Mouse (Mus musculus): ENCODE results near the gene Gm13272.
"Not testable (repeated sequence)": the region's sequence is repeated elsewhere in the genome, so short reads cannot be mapped to it uniquely, and the experiment has no call there.

The Gm13272 gene

GRCm38 (mm10) chr4:88779550-88779949 lies at the start of gene Gm13272:
Gm13272 (plus strand) TSS chr4:88779850.
- DNase-seq (ENCODE audit: low spot score in 2 of 2) = not testable (repeated sequence)

DNA sequence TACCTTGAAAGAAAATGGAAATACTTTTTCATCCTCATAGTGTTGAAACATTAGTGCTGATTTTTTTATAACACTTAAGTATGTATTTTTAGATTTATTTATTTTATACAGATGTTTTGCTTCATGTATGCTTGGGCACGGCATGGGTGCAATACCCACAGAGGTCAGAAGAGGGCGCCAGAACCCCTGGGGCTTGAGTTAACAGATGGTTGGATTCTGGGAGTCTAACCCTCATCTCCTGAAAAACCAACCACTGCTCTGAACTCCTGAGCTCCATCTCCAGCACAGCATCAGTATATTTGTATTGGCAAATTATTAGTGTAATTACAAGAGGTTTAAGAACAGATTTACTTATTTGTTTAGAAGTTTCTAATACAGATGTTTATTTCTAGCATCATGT lies 41.2 kb upstream of the Gm13272 start:
- DNase-seq (ENCODE audit: low spot score in 2 of 2) = peak; percentile 43 to 60

DNA sequence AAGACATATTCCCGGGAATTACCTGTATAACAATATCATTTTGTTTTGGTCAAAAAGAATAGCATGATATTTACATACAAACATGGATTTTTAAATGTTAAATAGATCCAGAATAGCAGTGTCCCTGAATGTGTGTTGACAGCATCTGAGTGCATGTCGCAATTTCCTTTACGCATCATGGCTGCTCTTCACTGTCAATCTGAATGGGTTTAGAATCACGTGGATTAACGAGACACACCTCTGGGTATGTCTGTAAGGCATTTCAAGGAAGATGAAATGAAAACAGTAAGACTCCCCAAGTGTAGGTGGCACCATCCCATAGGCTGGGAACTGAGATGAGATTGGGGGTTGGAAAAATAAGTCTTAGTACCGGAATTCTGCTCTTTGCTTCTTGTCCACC lies 40.6 kb upstream of the Gm13272 start:
- DNase-seq (ENCODE audit: low spot score in 2 of 2) = no peak

- DNase-seq (ENCODE audit: low spot score in 2 of 2) = no peak
Observed at GRCm38 (mm10) chr4:88741426-88741825, 38.2 kb upstream of the Gm13272 start.

GRCm38 (mm10) chr4:88742771-88743371 lies 36.8 kb upstream of the Gm13272 start:
- no peak for DNase-seq (ENCODE audit: low spot score in 2 of 2)

DNA sequence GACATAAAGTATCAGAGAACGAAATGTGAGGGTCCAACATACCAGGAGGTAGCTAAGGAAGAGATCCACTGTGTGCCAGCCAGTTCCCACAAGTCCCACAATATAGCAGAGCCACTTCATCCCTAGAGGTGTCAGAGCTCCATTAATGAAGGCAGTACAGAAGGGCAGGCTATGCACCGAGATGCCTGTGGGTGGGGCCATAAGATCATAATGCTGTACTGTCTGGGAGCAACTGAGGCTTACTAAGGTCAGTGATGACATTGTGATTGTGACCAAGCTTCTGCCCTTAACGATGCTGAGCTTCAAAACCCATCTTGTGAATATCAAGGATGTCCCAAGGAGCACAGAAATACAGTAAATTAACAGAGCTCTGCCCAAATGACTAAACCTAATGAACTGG lies 35.4 kb upstream of the Gm13272 start:
- no peak for DNase-seq (ENCODE audit: low spot score in 2 of 2)

DNA sequence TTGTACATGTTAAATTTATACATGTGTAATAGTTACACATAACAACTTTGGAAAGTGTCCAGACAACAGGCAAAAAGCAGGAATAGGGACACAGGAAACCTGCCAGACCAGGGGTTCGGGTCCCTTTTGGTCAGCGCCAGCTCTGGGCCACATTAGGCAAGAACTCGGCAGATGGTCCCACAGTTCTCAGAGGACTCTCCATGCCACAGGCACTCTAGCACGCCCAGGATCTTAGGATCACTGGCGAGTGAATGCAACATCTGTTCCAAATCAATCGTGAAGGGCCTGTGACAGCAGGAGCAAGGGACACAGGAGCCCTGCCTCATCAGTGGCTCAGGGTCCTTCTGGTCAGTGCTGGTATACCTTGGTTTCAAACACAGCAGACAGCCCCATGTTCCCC lies 29.7 kb upstream of the Gm13272 start:
- no peak for DNase-seq (ENCODE audit: low spot score in 2 of 2)

DNA sequence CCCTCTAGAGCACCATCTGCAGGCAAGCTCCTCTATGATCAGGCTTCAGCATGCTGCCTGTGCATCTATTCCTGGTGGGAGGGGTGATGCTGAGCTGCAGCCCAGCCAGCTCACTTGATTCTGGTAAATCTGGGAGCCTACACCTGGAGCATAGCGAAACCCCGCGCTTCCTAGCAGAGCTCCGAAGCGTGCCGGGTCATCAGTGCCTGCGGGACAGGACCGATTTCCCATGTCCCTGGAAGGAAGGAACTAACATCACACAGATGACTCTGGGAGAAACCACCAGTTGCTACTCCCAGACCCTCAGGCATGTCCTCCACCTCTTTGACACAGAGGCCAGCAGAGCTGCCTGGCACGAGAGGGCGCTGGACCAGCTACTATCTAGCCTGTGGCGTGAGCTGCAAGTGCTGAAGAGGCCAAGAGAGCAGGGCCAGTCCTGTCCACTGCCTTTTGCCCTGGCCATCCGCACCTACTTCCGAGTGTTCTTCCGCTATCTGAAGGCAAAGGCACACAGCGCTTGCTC lies 24.8 kb upstream of the Gm13272 start, which contains the start of gene Gm13271:
TSS of gene Gm13271 (plus strand) at position 51 of the 523 bp plus-strand sequence.
- peak; percentile 62 to 66 for DNase-seq (ENCODE audit: low spot score in 2 of 2)

GRCm38 (mm10) chr4:88756581-88757513 lies 22.8 kb upstream of the Gm13272 start:
- not testable (repeated sequence) for DNase-seq (ENCODE audit: low spot score in 2 of 2)

GRCm38 (mm10) chr4:88757628-88758031 lies 22.0 kb upstream of the Gm13272 start:
- peak; percentile 74 to 75 for DNase-seq (ENCODE audit: low spot score in 2 of 2)

DNA sequence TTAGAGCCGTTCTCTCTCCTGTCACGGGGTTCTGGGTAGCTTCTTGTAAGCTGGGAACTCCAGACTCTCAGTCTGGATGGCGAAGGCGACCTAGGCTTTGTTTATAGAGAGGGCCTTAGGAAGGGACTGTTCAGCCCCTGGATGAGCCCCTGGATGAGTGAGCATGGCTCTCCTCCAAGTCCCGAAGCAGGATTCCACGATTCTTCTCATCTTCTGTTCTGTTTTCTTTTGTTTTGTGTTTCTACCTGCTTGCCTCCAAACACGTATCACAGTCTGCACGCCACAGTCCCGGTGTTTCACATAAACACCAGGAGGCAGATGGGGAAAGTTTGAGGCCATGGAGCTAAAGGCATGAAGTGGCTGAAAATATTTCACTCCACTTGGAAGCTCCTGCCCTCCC lies 20.9 kb upstream of the Gm13272 start:
- not testable (repeated sequence) for DNase-seq (ENCODE audit: low spot score in 2 of 2)

- not testable (repeated sequence) for DNase-seq (ENCODE audit: low spot score in 2 of 2)
Observed at GRCm38 (mm10) chr4:88759610-88760268, 19.9 kb upstream of the Gm13272 start, which contains the start of gene Gm13283. Gm13283 (plus strand) TSS chr4:88760119.

DNA sequence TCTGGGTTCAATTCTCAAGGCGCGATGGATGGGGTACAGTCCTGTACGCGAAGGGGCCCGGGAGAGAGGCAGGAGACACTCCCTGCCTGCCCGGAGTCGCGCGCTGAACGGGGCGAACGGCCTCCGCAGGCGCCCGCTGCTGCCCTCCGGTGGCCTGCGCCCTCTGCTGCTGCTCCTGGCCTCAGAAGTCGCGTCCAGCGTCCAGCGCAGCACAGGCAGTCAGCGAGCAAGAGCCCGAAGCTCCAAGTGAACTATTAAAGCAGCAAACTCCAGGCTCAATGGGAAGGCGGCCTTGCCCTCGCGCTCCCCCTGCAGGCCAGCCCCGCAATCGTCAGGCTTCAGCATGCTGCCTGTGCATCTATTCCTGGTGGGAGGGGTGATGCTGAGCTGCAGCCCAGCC lies 19.2 kb upstream of the Gm13272 start:
- DNase-seq (ENCODE audit: low spot score in 2 of 2) = peak in 1 of 2 experiments; percentile 27

GRCm38 (mm10) chr4:88761776-88762175 lies 17.9 kb upstream of the Gm13272 start:
- DNase-seq (ENCODE audit: low spot score in 2 of 2) = peak; percentile 59 to 61

- not testable (repeated sequence) for DNase-seq (ENCODE audit: low spot score in 2 of 2)
Observed at GRCm38 (mm10) chr4:88762341-88762740, 17.3 kb upstream of the Gm13272 start.

DNA sequence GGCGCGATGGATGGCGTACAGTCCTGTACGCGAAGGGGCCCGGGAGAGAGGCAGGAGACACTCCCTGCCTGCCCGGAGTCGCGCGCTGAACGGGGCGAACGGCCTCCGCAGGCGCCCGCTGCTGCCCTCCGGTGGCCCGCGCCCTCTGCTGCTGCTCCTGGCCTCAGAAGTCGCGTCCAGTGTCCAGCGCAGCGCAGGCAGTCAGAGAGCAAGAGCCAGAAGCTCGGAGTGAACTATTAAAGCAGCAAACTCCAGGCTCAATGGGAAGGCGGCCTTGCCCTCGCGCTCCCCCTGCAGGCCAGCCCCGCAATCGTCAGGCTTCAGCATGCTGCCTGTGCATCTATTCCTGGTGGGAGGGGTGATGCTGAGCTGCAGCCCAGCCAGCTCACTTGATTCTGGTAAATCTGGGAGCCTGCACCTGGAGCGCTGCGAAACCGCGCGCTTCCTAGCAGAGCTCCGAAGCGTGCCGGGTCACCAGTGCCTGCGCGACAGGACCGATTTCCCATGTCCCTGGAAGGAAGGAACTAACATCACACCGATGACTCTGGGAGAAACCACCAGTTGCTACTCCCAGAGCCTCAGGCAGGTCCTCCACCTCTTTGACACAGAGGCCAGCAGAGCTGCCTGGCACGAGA lies 16.1 kb upstream of the Gm13272 start:
- not testable (repeated sequence) for DNase-seq (ENCODE audit: low spot score in 2 of 2)

GRCm38 (mm10) chr4:88773534-88773933 lies 6.1 kb upstream of the Gm13272 start, which contains the start of gene Gm13290:
Gm13290 (plus strand) TSS chr4:88773834.
- not testable (repeated sequence) for DNase-seq (ENCODE audit: low spot score in 2 of 2)

GRCm38 (mm10) chr4:88776622-88777021 lies 3.0 kb upstream of the Gm13272 start, which contains the start of gene Gm13289:
Gm13289 (plus strand) TSS chr4:88776922.
- DNase-seq (ENCODE audit: low spot score in 2 of 2) = not testable (repeated sequence)

DNA sequence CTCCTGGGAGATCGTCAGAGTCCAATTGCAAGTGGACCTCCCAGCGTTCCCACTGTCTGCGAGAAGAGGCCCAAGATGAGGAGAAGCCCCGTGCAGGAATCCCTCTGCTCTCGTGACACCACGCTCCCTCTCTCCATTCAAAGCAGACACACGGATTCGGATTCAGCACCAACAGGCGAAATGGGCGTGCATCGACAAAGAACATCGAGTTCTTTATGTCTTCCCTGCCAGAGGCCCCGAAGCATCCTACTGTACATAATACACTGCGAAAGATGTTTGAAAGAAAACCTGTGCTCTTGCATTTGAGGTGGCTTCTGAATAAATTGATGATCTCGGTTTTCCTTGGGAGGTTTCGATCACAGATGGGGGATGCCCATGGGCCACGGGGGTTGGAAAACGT lies 670 bp downstream of the Gm13272 start:
- not testable (repeated sequence) for DNase-seq (ENCODE audit: low spot score in 2 of 2)

DNA sequence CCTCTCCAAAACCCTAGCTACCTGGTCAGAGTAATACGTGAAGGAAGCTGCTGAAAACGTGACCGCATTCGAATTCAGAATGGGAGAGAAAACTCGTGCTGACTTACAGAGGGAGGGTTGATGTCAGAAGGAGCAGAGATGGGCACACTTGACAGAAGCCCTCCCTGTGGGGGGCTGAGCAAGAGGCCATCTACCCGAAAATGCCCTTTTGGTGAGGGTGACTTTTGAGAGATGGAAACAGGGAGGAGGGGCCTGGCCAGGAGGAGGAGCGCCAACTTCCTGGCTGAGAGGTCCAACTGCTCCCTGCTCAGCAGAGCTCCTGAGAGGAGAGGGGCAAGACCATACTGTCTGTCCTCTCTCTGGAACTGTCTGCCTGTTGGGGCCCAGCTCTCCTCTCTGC lies 2.2 kb downstream of the Gm13272 start, which contains the start of gene Ifnz:
TSS of gene Ifnz (plus strand) at position 301 of the 400 bp plus-strand sequence.
- not testable (repeated sequence) for DNase-seq (ENCODE audit: low spot score in 2 of 2)

- DNase-seq (ENCODE audit: low spot score in 2 of 2) = not testable (repeated sequence)
Observed at GRCm38 (mm10) chr4:88782335-88782734, 2.7 kb downstream of the Gm13272 start.
